Mouse (Mus musculus) heart, embryonic 14.5 days (tissue): ENCODE measurements at regions not wholly inside any gene's neighbourhood (a gene's known extent, or its start where the extent isn't known, plus 50 kb on each side); places are given as distances from the start of the nearest gene placed in this dataset.

Experiments used
- ATAC-seq: fragments of 200-750 bp; cut with Nextera tagmentation; 2 replicates; pipeline ENCODE4 v1.8.0; 2017; ENCODE audit warnings: low read depth, moderate TSS enrichment; ENCODE audit not compliant: insufficient number of reproducible peaks, insufficient read depth, low FRiP score
- H3K27ac ChIP-seq, 2 experiments: fragments of 200-500 bp in 1 of 2; fragments of 300-500 bp in 1 of 2; sonication (generic) in 1 of 2; replicated peaks in 1 of 2; 2 replicates each; pipeline ENCODE4 v1.5.1; 2012 to 2014; ENCODE audit warnings: low read depth in 2 of 2, low read length in 2 of 2, control low read depth in 1 of 2, mild to moderate bottlenecking in 1 of 2, mixed read lengths in 1 of 2; ENCODE audit not compliant: control insufficient read depth in 1 of 2, insufficient read depth in 1 of 2
- H3K27me3 ChIP-seq: fragments of 300-500 bp; sonication (generic); 2 replicates; pipeline ENCODE4 v1.6.1; 2014; ENCODE audit warnings: mild to moderate bottlenecking, low read length, control low read depth; ENCODE audit not compliant: control insufficient read depth, insufficient read depth
- H3K36me3 ChIP-seq: fragments of 300-500 bp; sonication (generic); 2 replicates; pipeline ENCODE4 v1.6.1; 2014; ENCODE audit warnings: mild to moderate bottlenecking, control low read depth, low read length, mixed read lengths; ENCODE audit not compliant: control insufficient read depth, insufficient read depth
- H3K4me1 ChIP-seq, 2 experiments: fragments of 200-500 bp in 1 of 2; fragments of 300-500 bp in 1 of 2; sonication (generic) in 1 of 2; 2 replicates each; pipeline ENCODE4 v1.6.1; 2012 to 2014; ENCODE audit warnings: low read length in 2 of 2, control low read depth in 1 of 2, mixed read lengths in 1 of 2; ENCODE audit not compliant: control insufficient read depth in 2 of 2, insufficient read depth in 2 of 2
- H3K4me2 ChIP-seq: fragments of 300-500 bp; sonication (generic); 2 replicates; pipeline ENCODE4 v1.6.1; 2014; ENCODE audit warnings: mild to moderate bottlenecking, low read length
- H3K4me3 ChIP-seq, 2 experiments: fragments of 200-500 bp in 1 of 2; fragments of 300-500 bp in 1 of 2; sonication (generic) in 1 of 2; 2 replicates each; pipeline ENCODE4 v1.5.1; 2012 to 2014; ENCODE audit warnings: low read length in 2 of 2, mild to moderate bottlenecking in 2 of 2, control low read depth in 1 of 2, low read depth in 1 of 2, moderate library complexity in 1 of 2; ENCODE audit not compliant: control insufficient read depth in 1 of 2, insufficient read depth in 1 of 2
- H3K9ac ChIP-seq: fragments of 300-500 bp; sonication (generic); 2 replicates; pipeline ENCODE4 v1.6.1; 2014; ENCODE audit warnings: mild to moderate bottlenecking, low read length
- H3K9me3 ChIP-seq: fragments of 300-500 bp; sonication (generic); 2 replicates; pipeline ENCODE4 v1.6.1; 2016; ENCODE audit warnings: low read length, control low read depth; ENCODE audit not compliant: control insufficient read depth
- WGBS: fragments of 180-500 bp; shearing (Covaris S2); extraction: QIAGEN DNeasy Blood & Tissue Kit; methylation state at CpG from one replicate; pipeline ENCODE4 v1.1.7; 2014; 5-methylcytosine and 5-hydroxymethylcytosine counted together

- Histone ChIP-seq H3K36me3 (no peaks in the 10 kb centered on the region), H3K9ac (no peak overlapping the region), H3K27me3 (peaks cover 11% of the 10 kb centered on the region), H3K4me2 (peak overlapping the region; percentile 29; the same call in 1 of the 2 replicates), H3K9me3 (no peaks in the 10 kb centered on the region), H3K4me1 (peaks cover 8 to 11% of the 10 kb centered on the region in 2 experiments), H3K27ac (no peak overlapping the region), H3K4me3 (no peak overlapping the region)
- no peak for ATAC-seq
- 49% methylated on average over 8 of the region's 8 CpGs for WGBS
These were observed 59.3 kb upstream of the Dlk1 start for GRCm38 (mm10) chr12:109393326-109393725.

DNA sequence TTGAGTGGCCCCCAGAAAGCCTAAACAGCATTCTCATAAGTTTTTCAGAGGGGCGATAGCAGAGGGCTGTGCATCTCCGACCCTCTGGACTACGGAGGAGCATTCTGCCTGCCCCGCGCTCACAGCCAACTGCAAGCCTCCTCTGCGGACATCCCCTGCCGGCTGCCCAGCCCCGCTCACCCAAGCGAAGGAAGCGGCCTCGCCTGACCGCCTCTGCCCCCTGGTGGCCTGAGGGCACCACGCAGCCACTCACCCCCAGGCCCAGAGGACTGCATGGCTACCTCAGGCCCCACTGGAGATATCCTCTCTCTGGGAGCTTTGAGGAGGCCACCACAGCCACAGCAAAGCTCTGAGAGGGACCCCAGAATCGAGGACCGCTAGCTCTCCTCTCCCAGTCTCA is 58.8 kb upstream of the Dlk1 start:
- Histone ChIP-seq H3K4me2 (peak overlapping the region; percentile 29; the same call in 1 of the 2 replicates), H3K9me3 (no peaks in the 10 kb centered on the region), H3K27ac (no peak overlapping the region), H3K9ac (no peak overlapping the region), H3K36me3 (no peaks in the 10 kb centered on the region), H3K27me3 (peaks cover 11% of the 10 kb centered on the region), H3K4me1 (peaks cover 12 to 15% of the 10 kb centered on the region in 2 experiments), H3K4me3 (no peak overlapping the region)
- no peak for ATAC-seq
- WGBS: 2% methylated on average over 15 of the region's 15 CpGs

DNA sequence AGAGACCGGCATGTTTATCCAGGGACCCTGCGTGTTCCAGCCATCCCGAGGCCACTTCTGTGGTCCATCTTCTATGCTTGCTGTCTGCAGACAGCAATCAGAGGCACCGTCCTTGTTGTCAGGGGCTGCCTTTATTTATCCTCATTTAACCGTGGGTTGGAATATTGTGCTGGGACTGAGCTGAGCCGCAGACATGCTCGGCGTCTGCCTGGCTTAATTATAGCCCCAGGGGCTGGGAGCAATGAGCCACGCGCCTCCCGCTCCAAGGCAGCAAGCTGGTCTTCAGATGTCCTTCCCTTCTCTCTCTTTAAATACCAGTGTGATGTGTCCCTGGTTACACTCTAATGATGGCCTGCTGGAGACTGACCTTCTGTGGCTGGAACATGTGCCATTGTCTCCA is 58.2 kb upstream of the Dlk1 start:
- no peaks in the 10 kb centered on the region for H3K36me3 ChIP-seq
- no peak overlapping the region for H3K4me2 ChIP-seq
- H3K4me1 ChIP-seq: peaks cover 18 to 21% of the 10 kb centered on the region in 2 experiments
- peaks cover 11% of the 10 kb centered on the region for H3K27me3 ChIP-seq
- no peak overlapping the region for H3K9ac ChIP-seq
- no peak for ATAC-seq
- WGBS: 74% methylated on average over 11 of the region's 11 CpGs
- H3K9me3 ChIP-seq: no peaks in the 10 kb centered on the region
- H3K4me3 ChIP-seq: no peak overlapping the region
- no peak overlapping the region for H3K27ac ChIP-seq

GRCm38 (mm10) chr12:109396614-109397013 is 56.0 kb upstream of the Dlk1 start:
- peaks cover 28 to 33% of the 10 kb centered on the region in 2 experiments for H3K4me1 ChIP-seq
- 82% methylated on average over 6 of the region's 6 CpGs for WGBS
- no peak overlapping the region for H3K9ac ChIP-seq
- H3K9me3 ChIP-seq: no peaks in the 10 kb centered on the region
- H3K4me2 ChIP-seq: no peak overlapping the region
- no peak overlapping the region for H3K27ac ChIP-seq
- no peak overlapping the region for H3K4me3 ChIP-seq
- no peaks in the 10 kb centered on the region for H3K36me3 ChIP-seq
- H3K27me3 ChIP-seq: peaks cover 11% of the 10 kb centered on the region
- ATAC-seq: no peak

- ATAC-seq: no peak
- Histone ChIP-seq H3K36me3 (no peaks in the 10 kb centered on the region), H3K27me3 (peaks cover 11% of the 10 kb centered on the region), H3K9me3 (no peaks in the 10 kb centered on the region), H3K4me2 (no peak overlapping the region), H3K4me1 (peaks cover 36 to 41% of the 10 kb centered on the region in 2 experiments), H3K9ac (peak overlapping the region; percentile 21; the same call in 1 of the 2 replicates), H3K27ac (no peak overlapping the region), H3K4me3 (no peak overlapping the region)
- 57% methylated on average over 12 of the region's 12 CpGs for WGBS
These were observed 55.2 kb upstream of the Dlk1 start for GRCm38 (mm10) chr12:109397175-109398058.

DNA sequence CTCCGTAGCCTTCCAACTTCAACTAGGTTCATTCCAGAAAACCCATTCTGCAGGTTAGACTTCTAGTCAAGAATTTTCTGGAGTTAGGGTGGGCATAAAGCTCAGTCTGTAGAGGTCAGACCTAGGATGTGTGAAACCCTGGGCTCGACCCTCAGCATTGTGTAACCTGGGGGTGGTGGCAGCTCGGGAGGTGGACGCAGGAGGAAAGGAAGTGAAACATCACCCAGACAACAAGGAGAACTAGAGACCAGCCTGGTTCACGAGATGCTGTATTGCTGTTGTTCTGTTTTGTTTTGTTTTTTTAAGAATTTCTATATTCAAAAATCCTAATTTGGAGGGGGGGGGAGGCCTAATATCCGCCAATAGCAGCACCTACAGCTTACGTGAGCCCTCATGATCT is 54.1 kb upstream of the Dlk1 start:
- H3K4me3 ChIP-seq: no peak overlapping the region
- H3K9ac ChIP-seq: no peak overlapping the region
- peaks cover 46 to 50% of the 10 kb centered on the region in 2 experiments for H3K4me1 ChIP-seq
- H3K4me2 ChIP-seq: no peak overlapping the region
- H3K27ac ChIP-seq: peak overlapping the region; percentile 8 to 65; a peak in 2 of 4 replicates
- ATAC-seq: no peak
- no peaks in the 10 kb centered on the region for H3K36me3 ChIP-seq
- H3K9me3 ChIP-seq: no peaks in the 10 kb centered on the region
- H3K27me3 ChIP-seq: peaks cover 2% of the 10 kb centered on the region
- 68% methylated on average over 7 of the region's 7 CpGs for WGBS

GRCm38 (mm10) chr12:109398951-109399350 is 53.7 kb upstream of the Dlk1 start:
- H3K27ac ChIP-seq: peak overlapping the region; percentile 8 to 65; a peak in 3 of 4 replicates
- peak; percentile 31; the same call in 1 of the 2 replicates for ATAC-seq
- WGBS: 5% methylated on average over 6 of the region's 6 CpGs
- no peak overlapping the region for H3K4me3 ChIP-seq
- peaks cover 46 to 50% of the 10 kb centered on the region in 2 experiments for H3K4me1 ChIP-seq
- 0 out of 2 replicates have a peak overlapping the region, but pooled peaks have one; percentile 44 for H3K9ac ChIP-seq
- H3K9me3 ChIP-seq: no peaks in the 10 kb centered on the region
- peak overlapping the region; percentile 59 for H3K4me2 ChIP-seq
- no peaks in the 10 kb centered on the region for H3K27me3 ChIP-seq
- H3K36me3 ChIP-seq: no peaks in the 10 kb centered on the region
